Mouse (Mus musculus) cerebellum, postnatal 4 days (tissue): Measurements from ENCODE around the gene Rbms1.
"Not testable (repeated sequence)": the region's sequence is repeated elsewhere in the genome, so short reads cannot be mapped to it uniquely, and the experiment has no call there.

Experiments used
- DNase-seq, 2 experiments: peaks; one replicate each; pipeline ENCODE4 v3.0.0; 2022; ENCODE audit warnings: low spot score in 2 of 2, mixed read lengths in 1 of 2

Gene Rbms1

DNA sequence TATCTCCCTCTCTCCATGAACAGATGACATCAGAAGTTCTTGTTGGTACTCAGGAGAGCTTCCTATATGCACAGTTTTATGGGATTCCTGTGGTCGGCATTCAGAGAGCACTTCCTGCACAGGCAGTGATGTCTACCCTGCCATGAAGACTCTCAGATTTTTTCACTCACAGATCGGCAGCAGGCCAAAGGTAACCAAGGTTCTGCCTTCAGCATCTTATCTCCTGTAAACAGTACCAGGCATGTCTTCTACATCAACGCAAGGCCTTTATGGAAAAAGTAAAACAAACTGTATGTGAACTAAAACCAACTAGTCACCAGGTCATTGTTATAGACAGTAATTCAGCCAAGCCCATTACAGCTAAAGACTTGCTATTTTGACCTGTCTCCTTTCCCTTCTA, 115.0 kb downstream of the Rbms1 start:
- no peak for DNase-seq

DNA sequence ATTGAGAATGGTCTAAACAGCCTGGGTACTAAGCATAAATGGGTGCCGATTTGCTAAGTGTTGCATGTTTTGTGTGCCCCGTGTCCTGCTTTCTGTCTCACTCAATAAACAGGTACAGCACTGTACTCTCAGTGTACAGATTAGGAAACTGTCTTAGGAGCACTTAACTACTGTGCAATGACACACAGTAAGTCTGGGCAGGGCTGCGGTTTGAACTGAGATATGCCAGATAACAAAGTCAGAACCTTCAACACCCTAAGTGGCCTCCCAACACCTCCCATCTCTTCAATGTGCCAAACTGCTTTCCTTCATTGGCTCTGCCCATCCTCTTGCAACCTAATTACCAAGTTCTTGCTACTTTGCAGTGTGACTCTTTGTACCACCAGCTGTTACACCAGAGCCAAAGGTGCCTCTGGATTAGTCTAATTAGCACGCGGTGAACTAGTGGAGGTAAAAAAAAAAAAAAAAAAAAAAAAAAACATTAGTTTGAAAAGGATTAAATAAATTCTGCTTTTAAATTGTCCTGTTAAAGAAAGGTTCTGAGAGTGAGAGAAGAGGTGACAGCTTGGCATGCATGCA, 117.6 kb downstream of the Rbms1 start:
- no peak for DNase-seq

DNA sequence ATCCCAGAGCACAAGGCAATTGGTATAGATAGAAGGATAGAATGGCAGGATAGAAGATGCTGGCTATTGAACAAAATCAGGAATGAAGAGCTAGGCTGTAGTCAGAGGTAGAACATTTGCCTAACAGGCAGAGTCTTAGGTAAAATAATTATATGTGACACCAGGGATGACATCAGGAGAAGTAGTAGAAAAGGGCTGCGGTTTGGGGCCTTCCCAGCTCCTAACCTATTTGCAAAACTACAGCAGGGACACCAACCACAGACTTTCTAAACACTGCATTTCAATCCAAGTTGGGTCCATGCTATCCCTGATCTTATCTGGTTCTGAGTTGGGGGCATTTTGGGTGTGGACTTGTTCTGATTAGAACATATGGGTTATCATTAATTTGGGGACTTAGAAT, 118.7 kb downstream of the Rbms1 start:
- DNase-seq: no peak

DNA sequence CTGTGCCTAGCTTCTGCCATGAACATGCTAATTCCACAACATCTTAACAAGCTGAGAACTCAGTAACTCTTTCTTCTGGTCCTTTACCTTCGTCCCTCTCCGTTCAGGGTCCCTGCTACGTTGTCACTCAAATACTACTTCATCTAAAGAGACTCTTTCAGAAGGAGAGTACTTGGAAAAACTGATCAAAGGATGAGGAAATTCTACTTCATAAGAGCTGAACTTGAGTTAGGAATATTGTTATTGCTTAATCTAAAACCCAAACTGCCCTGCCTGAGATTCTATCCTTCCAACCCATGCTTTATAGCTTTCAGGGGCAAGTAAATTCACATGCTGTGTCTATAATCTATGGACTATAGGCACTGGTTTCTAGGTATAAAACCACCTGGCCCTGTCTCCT, 119.4 kb downstream of the Rbms1 start:
- DNase-seq: no peak

DNA sequence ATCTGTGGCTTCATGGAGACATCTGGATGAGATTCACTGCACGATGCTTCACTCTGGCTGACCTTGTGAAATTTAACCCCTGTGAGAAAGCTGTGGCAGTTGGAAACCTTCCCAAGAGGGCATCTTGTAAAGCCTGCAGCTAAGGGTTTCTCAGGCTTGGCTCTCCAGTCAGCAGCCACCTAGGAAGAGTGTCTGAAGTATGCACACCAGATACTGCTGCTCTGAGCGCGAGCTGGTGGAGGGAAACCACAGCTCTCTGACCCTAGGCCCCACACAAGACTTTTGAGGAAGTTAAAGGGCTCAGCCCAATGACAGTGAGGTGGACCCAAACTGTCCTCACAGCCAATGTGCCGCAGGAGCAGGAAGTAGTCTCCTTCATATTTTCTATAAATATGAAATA, 120.0 kb downstream of the Rbms1 start:
- DNase-seq: no peak

DNA sequence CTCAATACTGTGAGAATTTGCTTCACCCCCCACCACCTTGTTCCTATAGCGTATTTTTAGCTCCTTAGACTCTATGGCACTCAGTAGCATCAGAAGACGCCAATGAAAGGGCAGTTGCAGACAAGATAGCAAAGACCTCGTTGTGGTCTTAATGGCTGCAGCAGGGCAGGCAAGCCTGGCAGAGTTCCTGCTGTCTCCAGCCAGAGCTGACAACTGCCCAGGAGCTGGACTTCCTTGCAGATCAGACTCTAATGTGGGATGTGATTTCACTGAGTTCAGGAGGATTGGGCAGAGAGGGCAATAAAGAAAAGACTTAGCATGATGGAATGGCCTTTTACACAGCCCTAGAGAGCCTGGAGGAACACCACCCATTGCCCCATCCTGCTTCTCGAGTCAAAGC, 122.1 kb downstream of the Rbms1 start:
- DNase-seq: no peak

DNA sequence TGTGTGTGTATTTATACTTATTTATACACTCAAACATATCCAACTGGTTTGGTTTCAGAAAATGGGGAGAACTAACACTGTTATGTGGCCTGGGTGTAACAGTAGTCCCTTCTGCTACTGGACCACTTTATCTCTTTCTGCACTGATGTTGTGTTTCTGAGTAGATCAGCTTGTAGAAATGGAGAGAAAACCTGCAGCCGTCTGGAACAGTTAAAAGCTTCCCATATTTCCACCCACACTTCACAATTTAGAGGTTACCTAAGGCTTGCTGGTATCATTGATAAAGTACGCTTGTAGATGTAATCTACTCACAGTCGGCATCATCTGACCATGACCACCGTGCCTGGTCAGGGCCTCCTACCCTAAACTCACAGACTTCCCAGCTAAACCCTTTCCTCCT, 123.5 kb downstream of the Rbms1 start:
- DNase-seq: no peak

DNA sequence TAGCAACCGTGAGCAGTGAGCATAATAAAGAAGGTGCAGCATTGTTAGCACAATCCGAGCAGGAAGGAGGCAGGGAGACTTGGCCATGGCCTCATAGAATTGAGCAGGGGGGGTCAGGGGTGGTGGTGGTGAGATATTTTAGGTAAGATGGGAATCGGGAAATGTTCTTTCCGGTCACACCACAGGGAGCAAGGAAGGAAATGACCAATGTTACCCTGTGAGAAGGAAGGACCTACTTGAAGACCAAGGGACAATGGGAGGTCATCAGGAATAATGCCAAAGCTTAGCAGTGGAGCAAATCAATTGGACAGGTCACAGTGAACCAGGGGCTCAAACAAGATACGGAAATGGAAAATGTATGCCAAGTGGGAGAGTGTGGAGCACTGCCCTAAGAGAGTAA, 124.1 kb downstream of the Rbms1 start:
- no peak for DNase-seq

DNA sequence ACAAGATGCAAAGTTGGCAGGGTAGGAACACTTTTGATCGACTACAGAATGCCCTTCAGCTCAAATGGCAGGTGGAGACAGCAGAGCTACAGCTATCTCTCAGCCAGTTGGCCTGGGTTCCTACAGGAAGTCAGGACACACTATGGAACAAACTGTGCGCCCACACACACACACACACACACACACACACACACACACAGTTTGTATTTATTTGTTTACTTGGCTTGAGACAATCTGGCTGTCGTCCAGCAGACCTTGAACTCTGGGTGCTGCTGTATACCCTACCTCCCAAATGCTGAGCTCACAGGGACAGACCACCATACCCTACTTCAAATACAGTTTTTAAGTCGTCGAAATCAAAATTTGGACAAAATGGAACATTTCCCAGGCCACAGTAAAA, 125.4 kb downstream of the Rbms1 start:
- DNase-seq: no peak

DNA sequence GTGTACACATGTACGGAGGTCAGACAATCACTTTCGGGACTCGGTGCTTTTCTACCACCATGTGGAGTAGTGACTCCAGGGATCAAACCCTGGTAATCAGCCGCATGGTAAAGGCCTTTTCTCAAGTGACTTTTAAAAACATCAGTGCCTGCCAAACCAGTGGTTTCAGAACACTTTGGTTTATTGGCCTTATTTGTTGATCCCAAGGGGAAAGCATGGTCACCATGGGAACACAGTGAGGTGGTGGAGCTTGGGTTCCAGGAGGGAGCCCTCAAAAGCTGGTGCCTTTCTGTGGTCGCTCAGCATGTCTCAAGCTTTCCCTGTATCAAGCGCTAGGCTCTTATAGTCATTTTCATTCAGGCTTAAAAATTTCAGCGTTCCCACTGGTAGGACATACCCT, 126.8 kb downstream of the Rbms1 start:
- DNase-seq: no peak

DNA sequence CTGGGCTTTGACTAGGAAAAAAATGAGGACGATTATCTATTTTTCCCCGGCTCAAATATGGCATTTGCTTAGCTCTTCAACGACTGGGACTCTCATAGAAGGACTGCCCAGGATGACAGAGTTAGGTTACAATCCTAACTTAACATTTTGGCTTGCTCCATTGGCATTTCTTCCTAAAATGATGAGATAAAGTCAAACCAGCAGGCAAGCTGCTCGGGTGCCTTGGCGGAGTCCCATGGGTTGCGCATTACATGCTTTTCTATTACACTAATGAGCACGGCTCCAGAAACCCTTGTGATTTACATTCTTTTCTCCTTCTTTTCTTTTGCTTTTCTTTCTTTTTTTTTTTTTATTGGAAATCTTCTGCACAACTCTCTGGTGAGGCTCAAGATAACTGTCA, 128.7 kb downstream of the Rbms1 start:
- DNase-seq: no peak

DNA sequence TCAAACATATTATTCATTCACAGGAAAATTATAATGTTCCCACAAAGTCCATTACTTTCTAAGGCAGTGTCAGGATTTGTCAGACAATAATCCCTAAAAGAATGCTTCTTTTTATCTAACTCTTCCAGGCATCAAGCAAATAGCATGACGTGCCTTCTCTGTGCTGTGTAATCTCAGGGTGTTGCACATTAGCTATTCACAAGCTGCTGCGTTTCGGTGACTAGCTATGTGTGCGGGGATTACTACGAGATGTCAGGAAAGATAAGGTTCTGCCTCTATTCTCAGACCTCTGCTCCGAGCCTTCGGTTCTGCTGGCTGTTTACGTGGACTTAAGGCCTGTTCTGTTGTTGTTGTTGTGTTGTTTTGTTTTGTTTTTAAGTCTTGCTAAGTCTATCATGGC, 130.7 kb downstream of the Rbms1 start:
- DNase-seq: no peak

DNA sequence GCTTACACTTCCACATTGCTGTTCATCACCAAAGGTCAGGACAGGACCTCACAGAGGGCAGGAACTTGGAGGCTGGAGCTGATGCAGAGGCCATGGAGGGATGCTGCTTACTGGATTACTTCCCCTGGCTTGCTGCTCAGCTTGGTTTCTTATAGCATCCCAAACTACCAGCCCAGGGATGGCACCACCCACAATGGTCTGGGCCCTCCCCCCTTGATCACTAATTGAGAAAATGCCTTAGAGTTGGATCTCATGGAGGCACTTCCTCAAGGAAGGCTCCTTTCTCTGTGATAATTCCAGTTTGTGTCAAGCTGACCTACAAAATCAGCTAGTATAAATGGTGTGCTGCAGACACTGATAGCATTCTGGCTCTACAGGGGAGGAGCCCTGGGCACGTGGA, 132.5 kb downstream of the Rbms1 start:
- DNase-seq: not testable (repeated sequence)

DNA sequence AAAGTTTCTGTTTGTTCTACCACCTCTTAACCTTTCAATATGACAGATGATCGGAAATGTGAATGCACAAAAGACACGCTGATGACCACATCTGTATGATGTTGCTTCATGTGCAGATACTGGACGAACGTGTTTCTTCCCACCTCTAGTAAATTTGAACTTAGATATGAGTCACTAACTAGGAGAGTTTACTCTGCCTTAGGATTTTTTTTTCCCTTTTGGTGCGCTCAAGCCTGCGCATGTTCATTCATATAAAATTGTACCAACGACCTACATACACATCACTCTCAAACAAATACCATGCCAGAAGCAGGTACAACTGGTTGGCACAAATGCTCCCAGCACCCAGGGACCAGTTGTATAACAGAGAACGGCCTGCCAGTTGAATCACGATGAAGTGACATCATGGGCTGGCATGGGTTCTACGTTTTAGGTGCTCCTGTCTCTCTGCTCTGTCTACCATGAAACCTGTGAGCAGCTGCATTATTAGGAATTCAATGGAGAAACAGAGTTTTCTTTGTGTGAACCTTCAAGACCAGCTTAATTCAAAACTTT, 134.0 kb downstream of the Rbms1 start:
- DNase-seq: no peak

DNA sequence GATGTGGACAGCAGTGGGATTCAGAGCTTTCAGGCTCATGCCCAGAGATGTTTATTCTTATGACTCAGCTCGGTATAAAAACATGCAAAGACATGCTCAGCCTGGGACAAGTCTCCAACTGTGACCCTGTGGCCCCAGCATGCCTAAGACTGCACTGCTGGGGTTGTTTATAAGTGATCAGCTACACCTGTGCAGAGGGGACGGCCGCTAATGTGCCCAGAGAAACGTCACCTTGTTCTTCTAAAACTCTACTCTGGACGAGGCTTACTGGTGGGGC, 135.9 kb downstream of the Rbms1 start:
- DNase-seq: no peak

DNA sequence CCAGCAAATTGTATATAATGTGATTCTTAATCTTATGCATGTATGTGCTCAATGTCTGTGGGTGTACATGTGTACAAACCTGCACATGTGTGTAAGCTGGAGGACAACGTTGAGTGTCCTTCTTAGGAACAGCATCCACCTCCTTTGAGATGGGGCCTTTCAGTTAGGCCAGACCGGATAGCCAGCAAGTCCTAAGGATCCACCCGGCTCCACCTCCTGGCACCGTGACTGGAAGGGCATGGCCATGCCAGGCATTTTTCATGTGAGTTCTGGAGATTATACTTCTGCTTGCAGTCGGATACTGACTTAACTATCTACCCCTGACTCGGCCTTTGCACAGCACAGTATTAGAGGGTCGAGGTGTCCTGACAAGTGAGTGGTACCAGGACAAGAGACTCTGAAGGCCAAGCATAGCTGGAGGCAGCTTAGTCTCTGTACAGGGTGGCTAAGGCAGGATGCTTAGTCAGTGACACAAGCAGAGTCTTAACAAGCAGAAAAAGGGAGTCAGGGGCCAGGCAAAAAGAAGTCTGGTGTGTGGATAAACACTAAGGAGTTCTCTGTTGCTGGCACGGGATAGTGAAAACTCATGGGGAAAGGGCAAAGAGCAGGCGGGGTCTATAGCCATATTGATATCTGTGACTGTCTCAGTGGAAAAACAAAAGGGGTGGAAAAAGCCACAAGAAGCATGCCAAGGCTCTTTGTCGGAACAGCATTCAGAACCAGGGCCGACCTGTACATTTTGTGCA, 136.4 kb downstream of the Rbms1 start:
- DNase-seq: no peak

DNA sequence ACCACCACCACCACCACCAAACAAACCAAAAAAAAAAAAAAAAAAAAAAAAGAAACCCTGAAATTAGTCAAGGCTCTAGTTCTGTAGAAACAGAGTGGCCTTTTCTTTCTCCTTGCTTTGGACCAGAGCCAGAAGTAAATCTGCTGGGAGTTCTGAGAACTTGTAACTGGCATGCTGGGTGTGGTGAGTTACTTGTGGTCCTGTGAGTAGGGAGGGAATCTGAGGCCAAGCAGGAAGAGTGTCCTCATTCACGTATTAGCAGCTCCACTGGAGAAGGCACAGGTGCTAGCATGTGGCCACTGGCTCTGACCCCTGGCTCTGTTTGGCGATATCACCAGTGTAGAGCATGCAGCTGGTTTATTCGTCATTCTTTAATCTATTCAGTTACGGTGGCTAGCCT, 137.3 kb downstream of the Rbms1 start:
- DNase-seq: no peak

DNA sequence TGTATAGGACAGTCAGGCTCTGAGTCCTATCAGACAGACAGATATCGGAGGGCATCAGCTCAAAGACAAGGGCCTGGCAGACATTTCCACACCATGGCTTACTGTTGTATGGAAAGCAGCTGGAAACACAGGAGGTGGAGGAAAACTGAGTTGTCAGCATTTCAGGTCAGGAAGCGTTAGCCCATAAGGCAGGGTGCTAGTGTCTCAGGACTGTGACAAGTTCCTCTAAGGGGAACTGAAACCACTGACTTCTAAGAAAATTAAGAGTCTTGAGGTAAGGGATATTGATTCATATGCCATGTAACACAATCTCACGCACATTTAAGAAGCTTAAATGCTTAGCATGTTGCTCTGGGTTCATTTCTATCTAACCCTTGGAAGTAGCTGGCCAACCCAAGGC, 141.4 kb downstream of the Rbms1 start:
- DNase-seq: no peak

DNA sequence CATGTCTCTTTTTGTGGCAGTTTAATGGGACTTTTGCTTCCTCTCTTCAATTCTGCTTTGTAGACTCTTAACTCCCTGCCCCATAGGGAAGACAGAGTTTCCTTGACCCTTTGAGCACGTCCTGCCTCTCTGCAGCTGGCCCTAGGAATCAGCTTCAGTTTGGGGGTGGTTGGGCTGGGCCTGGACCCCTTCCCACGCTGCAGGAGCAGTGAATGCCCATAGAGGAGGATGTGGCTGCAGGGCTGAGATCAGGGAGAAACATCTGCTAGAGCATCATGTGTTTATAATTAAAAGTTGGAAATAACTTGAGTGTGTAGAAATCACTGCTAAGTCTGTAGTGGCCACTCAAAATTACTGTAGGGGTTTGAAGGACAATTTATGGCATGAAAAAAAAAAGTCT, 144.4 kb downstream of the Rbms1 start:
- no peak for DNase-seq

DNA sequence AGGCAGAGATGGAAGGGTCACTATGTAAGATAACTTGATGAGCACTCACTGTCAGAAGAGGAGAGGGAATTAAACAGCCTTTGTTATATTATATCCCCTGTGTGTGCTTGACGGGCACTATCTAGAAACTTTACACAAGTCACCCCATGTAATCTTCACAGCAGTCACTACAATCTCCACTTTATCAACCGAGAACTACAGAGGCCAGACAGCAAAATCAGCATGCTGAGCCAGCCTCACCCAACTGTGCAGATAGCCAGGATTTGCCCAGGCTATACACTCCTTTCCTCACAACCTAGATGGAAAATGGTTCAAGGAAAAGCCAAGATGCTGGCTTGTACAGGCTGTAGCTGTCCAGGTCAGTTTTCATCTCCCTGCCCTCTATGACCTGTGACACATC, 146.7 kb downstream of the Rbms1 start:
- no peak for DNase-seq

DNA sequence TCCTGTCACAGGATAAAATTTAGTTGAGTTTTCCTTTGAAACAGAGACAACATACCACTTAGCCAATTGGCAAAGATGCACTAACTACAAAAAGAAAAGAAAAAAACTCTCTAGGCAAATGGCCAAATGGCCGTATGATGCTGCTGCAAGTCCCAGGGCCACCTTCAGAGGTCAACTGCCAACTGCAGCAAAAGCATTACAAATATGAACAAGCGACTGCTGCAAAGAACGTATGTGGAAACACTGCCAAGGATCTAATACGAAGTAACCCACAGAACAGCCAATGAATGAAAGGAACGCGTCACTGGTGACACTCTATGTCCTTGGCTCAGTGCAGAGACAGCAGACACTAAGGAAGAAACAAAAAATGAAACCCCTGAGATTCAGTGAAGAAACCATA, 148.2 kb downstream of the Rbms1 start:
- DNase-seq: no peak

DNA sequence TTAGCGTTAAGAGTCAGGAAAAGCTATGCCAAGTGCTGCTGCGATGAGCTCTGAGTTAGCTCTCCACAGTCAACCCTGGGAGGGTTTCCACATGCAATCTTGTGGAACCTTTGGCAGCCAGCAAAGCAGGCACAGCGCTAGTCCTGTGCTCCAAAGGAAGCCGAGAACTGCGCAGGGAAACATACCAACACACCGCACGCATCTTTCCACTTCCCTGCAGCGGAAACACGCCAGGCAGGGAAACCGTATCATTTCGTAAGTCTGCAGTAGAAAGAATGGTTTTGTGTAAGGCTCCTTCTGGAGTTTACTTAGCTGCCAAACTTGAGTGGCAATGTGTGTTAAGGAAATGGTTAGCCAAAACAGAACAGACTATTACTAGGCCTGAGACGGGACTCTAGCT, 150.0 kb downstream of the Rbms1 start:
- no peak for DNase-seq

DNA sequence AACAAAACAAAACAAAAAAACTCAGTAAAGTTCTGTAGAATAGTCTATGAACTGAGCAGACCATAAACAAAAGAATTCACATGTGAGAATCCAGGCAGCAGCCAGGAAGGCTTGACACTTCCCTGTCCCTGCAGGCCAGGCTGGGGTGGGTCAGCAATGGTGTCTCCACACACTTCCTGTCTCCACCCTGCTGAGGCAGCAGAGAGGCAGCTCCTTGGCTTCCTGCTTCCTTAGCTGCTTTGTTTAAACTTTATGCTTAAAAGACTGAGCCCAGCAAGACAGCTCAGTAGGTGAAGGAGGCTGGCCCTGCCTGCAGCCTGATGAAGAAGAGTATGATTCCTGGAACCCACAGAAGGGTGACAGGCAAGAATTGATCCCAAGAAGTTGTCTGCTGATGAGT, 152.4 kb downstream of the Rbms1 start:
- no peak for DNase-seq

DNA sequence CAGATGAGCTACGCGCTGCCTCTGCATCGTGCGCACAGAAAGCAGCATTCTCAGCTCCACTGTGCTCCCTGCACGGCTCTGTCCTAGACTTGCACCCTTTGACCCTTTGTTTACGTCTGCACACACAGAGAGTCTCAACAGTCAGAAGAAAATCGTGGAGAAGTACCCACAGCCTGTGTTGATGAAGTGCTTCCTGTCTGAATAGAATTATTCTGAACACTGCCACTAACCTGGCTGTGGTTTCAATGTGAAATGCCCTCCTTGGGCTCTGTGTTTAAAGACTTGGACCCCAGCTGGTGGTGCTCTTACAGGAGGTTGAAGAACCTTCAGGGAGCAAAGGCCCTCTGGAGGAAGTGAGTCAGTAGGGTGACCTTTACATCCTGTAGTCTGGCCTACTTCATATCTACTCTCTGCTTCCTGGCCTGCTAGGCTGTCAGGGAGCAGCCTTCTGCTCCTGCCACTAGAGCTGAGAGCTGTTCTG, 153.5 kb downstream of the Rbms1 start:
- DNase-seq: no peak
